ENCODE assay signal across 12 mouse cellular contexts in genomic region chr4:138344891-138345545, GRCm38 (mm10). TPM values are rescaled to one million over a fixed set of nuclear protein-coding genes. Genes with fewer than 3 reads are reported as not detected.
DNase-seq lines count a peak whose midpoint lies in the region; ATAC-seq and TF ChIP-seq lines count a peak whose summit lies in the region.
"Had no signal": no experiment of that assay in that cellular context is flagged by ENCODE, and none has a peak within 500 bp of the region (broad histone marks: within the 10 kb centered on the region; RNA-seq: fewer than 3 reads in every experiment).

No protein-coding gene starts in this region.

- H3K4me2 ChIP-seq in kidney, embryonic 16.5 days (replicated peaks; ENCODE audit: low read depth, low read length): no peak overlapping the region
- H3K4me2 ChIP-seq: neural tube, embryonic 12.5 days had no signal

- no peaks in the 10 kb centered on the region for H3K9me3 ChIP-seq in kidney, embryonic 16.5 days (ENCODE audit: low read length)
- H3K9me3 ChIP-seq: neural tube, embryonic 12.5 days had no signal

- ATAC-seq in kidney, embryonic 16.5 days (ENCODE audit: low FRiP score, low TSS enrichment): no peak
- ATAC-seq in megakaryocyte, adult 5-6 weeks (ENCODE audit: poor library complexity, severe bottlenecking): no peak
- ATAC-seq in monocyte, adult 5-6 weeks (replicated peaks; ENCODE audit: insufficient number of reproducible peaks, low FRiP score, low TSS enrichment, poor library complexity, severe bottlenecking): no peak
- ATAC-seq: Patski had no signal

- H3K27me3 ChIP-seq in kidney, adult 2 months (replicated peaks; ENCODE audit: control insufficient read depth, insufficient read depth, low read length): no peaks in the 10 kb centered on the region
- no peaks in the 10 kb centered on the region for H3K27me3 ChIP-seq in kidney, embryonic 16.5 days (ENCODE audit: insufficient read depth, low read length)
- H3K27me3 ChIP-seq: neural tube, embryonic 12.5 days; Patski had no signal

- WGBS in kidney, adult 2 months: 49% methylated on average over 9 of the region's 9 CpGs
- WGBS in kidney, embryonic 16.5 days: 77% methylated on average over 9 of the region's 9 CpGs
- 68% methylated on average over 9 of the region's 9 CpGs for whole genome bisulfite sequencing in macrophage (ENCODE audit: missing documents)

- peaks cover 41% of the 10 kb centered on the region for H3K4me1 ChIP-seq in kidney, adult 2 months (ENCODE audit: control insufficient read depth, insufficient read depth, low read length)
- peaks cover 8% of the 10 kb centered on the region for H3K4me1 ChIP-seq in kidney, embryonic 16.5 days (ENCODE audit: insufficient read depth, low read length)

- 0 out of 2 replicates have a peak overlapping the region, but pooled peaks have one; percentile 0 for H3K27ac ChIP-seq in kidney, adult 2 months (ENCODE audit: insufficient read depth, low read depth, low read length)
- H3K27ac ChIP-seq in kidney, embryonic 16.5 days (ENCODE audit: low read length): no peak overlapping the region
- peak overlapping the region; percentile 59 for H3K27ac ChIP-seq in macrophage
- H3K27ac ChIP-seq: left cerebral cortex, adult 2 months; neural tube, embryonic 12.5 days had no signal

- peak; percentile 71 for DNase-seq in kidney, adult 2 months
- DNase-seq in adrenal gland, adult 2 months: peak; percentile 82
- peak; percentile 49 to 64 for DNase-seq in heart, adult 9 months (ENCODE audit: low spot score in 2 of 2)
- DNase-seq: right cerebral cortex, postnatal 4 days; thymus, postnatal 14 days had no signal

- no peaks in the 10 kb centered on the region for H3K79me2 ChIP-seq in macrophage (ENCODE audit: inconsistent target)

- no peak for TF ChIP-seq POLR2A in kidney, adult 2 months (IDR thresholded peaks at IDR 0.05; ENCODE audit: low read depth, low read length)

- no peak for TF ChIP-seq CTCF in kidney, adult 2 months (conservative IDR thresholded peaks at IDR 0.05; ENCODE audit: insufficient read depth, insufficient read length, low read depth, low read length)

- H3K4me3 ChIP-seq in kidney, adult 2 months (ENCODE audit: insufficient read depth, low read depth, low read length): no peak overlapping the region
- no peak overlapping the region for H3K4me3 ChIP-seq in kidney, embryonic 16.5 days (ENCODE audit: low read length)
- no peak overlapping the region for H3K4me3 ChIP-seq in macrophage (ENCODE audit: inconsistent target)
- H3K4me3 ChIP-seq: left cerebral cortex, adult 2 months; neural tube, embryonic 12.5 days had no signal

- no peaks in the 10 kb centered on the region; the same call in 1 of the 2 replicates for H3K36me3 ChIP-seq in kidney, adult 2 months (ENCODE audit: control insufficient read depth, insufficient read depth, low read length)
- no peaks in the 10 kb centered on the region for H3K36me3 ChIP-seq in kidney, embryonic 16.5 days (ENCODE audit: insufficient read depth, low read length)
- H3K36me3 ChIP-seq in macrophage (ENCODE audit: inconsistent target): no peaks in the 10 kb centered on the region
- H3K36me3 ChIP-seq: neural tube, embryonic 12.5 days had no signal

- no peak overlapping the region for H3K9ac ChIP-seq in kidney, embryonic 16.5 days (replicated peaks; ENCODE audit: low read length)
- H3K9ac ChIP-seq: neural tube, embryonic 12.5 days had no signal

RNA-seq across cellular contexts. Expression of gene Pink1, which starts 18.9 kb away (rescaled TPM):
- polyA plus RNA-seq in kidney, adult 2 months (2012; rRNA removed): 226 and 272 TPM in 2 replicates
- 54.4 and 56.0 TPM in 2 replicates for polyA plus RNA-seq in kidney, embryonic 16.5 days (2015; fragmentation: Nextera tagmentation; extraction: Ambion mirVana)
- 100 to 1,000 TPM; 145 to 180 TPM for total RNA-seq in adrenal gland, adult 2 months (2021)
- polyA plus RNA-seq in adrenal gland, adult 2 months (2012; rRNA removed): 371 and 378 TPM in 2 replicates
- 10 to 100 TPM in 7 of 26 experiments, 1 to 10 TPM in 19; 1.3 to 30.2 (median 4.3) TPM for total RNA-seq in macrophage (2018; cell fraction: chromatin; rRNA removed)
- 10 to 100 TPM; 14.2 to 82.9 (median 37.5) TPM for total RNA-seq in macrophage (2018; cell fraction: cytosol; rRNA removed)
- total RNA-seq in macrophage (2018; cell fraction: nucleus; rRNA removed): 10 to 100 TPM in 14 of 26 experiments, 1 to 10 TPM in 12; 5.7 to 41.2 (median 11.3) TPM
- polyA plus RNA-seq in macrophage (2018): 22.5 to 70.3 TPM (median 44.1 TPM) in 3 replicates
- total RNA-seq in megakaryocyte, adult 5-6 weeks (2015): 26.9 and 31.8 TPM in 2 replicates
- total RNA-seq in megakaryocyte, adult 5-6 weeks (2017): 29.8 and 32.2 TPM in 2 replicates
- 61.5 to 65.7 TPM (median 63.1 TPM) in 3 replicates for total RNA-seq in monocyte, adult 5-6 weeks (2017)

RNA-seq across cellular contexts. Expression of gene Cda, which starts 22.8 kb away (rescaled TPM):
- polyA plus RNA-seq in kidney, adult 2 months (2012; rRNA removed): 394 and 454 TPM in 2 replicates
- 24.6 and 27.1 TPM in 2 replicates for polyA plus RNA-seq in kidney, embryonic 16.5 days (2015; fragmentation: Nextera tagmentation; extraction: Ambion mirVana)
- total RNA-seq in adrenal gland, adult 2 months (2021): 10 to 100 TPM; 11.2 to 15.5 TPM
- polyA plus RNA-seq in adrenal gland, adult 2 months (2012; rRNA removed): 26.4 and 31.5 TPM in 2 replicates
- not detected for total RNA-seq in macrophage (2018; cell fraction: chromatin; rRNA removed)
- under 1 TPM in 5 of 26 experiments, not detected in 21; 0.19 to 0.42 (median 0.32) TPM for total RNA-seq in macrophage (2018; cell fraction: cytosol; rRNA removed)
- not detected for total RNA-seq in macrophage (2018; cell fraction: nucleus; rRNA removed)
- polyA plus RNA-seq in macrophage (2018): not detected in 3 replicates
- not detected in 2 replicates for total RNA-seq in megakaryocyte, adult 5-6 weeks (2015)
- total RNA-seq in megakaryocyte, adult 5-6 weeks (2017): not detected in 2 replicates
- not detected in 3 replicates for total RNA-seq in monocyte, adult 5-6 weeks (2017)

RNA-seq across cellular contexts. Expression of gene Ddost, which starts 40.5 kb away (rescaled TPM):
- polyA plus RNA-seq in kidney, adult 2 months (2012; rRNA removed): 157 and 169 TPM in 2 replicates
- polyA plus RNA-seq in kidney, embryonic 16.5 days (2015; fragmentation: Nextera tagmentation; extraction: Ambion mirVana): 407 and 438 TPM in 2 replicates
- 100 to 1,000 TPM; 116 to 131 TPM for total RNA-seq in adrenal gland, adult 2 months (2021)
- polyA plus RNA-seq in adrenal gland, adult 2 months (2012; rRNA removed): 320 and 326 TPM in 2 replicates
- 10 to 100 TPM in 10 of 26 experiments, 1 to 10 TPM in 16; 3.1 to 32.6 (median 9.6) TPM for total RNA-seq in macrophage (2018; cell fraction: chromatin; rRNA removed)
- total RNA-seq in macrophage (2018; cell fraction: cytosol; rRNA removed): 100 to 1,000 TPM in 20 of 26 experiments, 10 to 100 TPM in 6; 86.3 to 128 (median 110) TPM
- total RNA-seq in macrophage (2018; cell fraction: nucleus; rRNA removed): 100 to 1,000 TPM in 3 of 26 experiments, 10 to 100 TPM in 23; 24.8 to 118 (median 73.5) TPM
- polyA plus RNA-seq in macrophage (2018): 99.5 to 135 TPM (median 111 TPM) in 3 replicates
- 137 and 143 TPM in 2 replicates for total RNA-seq in megakaryocyte, adult 5-6 weeks (2015)
- 100 and 102 TPM in 2 replicates for total RNA-seq in megakaryocyte, adult 5-6 weeks (2017)
- 51.8 to 63.8 TPM (median 53.8 TPM) in 3 replicates for total RNA-seq in monocyte, adult 5-6 weeks (2017)

RNA-seq across cellular contexts. Expression of gene Fam43b, which starts 51.3 kb away (rescaled TPM):
- not detected in 2 replicates for polyA plus RNA-seq in kidney, adult 2 months (2012; rRNA removed)
- polyA plus RNA-seq in kidney, embryonic 16.5 days (2015; fragmentation: Nextera tagmentation; extraction: Ambion mirVana): 0.12 TPM in 1 of 2 replicates, not detected in the other
- 1 to 10 TPM; 2.1 to 4.8 TPM for total RNA-seq in adrenal gland, adult 2 months (2021)
- 10.3 and 10.9 TPM in 2 replicates for polyA plus RNA-seq in adrenal gland, adult 2 months (2012; rRNA removed)
- not detected for total RNA-seq in macrophage (2018; cell fraction: chromatin; rRNA removed)
- total RNA-seq in macrophage (2018; cell fraction: cytosol; rRNA removed): not detected
- not detected for total RNA-seq in macrophage (2018; cell fraction: nucleus; rRNA removed)
- not detected in 3 replicates for polyA plus RNA-seq in macrophage (2018)
- not detected in 2 replicates for total RNA-seq in megakaryocyte, adult 5-6 weeks (2015)
- not detected in 2 replicates for total RNA-seq in megakaryocyte, adult 5-6 weeks (2017)
- not detected in 3 replicates for total RNA-seq in monocyte, adult 5-6 weeks (2017)
- polyA plus RNA-seq: Patski had no signal

Comparison
In these comparisons a context has a peak if more than half of its experiments do, and no peak if none do; other contexts are left out.
1. RNA of gene Cda, which starts 22.8 kb away (polyA plus RNA-seq): 394 to 454 TPM in kidney, adult 2 months, 26.4 to 31.5 TPM in adrenal gland, adult 2 months and 24.6 to 27.1 TPM in kidney, embryonic 16.5 days; not detected in macrophage; every median in the first group is over 10 times any median in the second.
2. Peak in every context shown above with its lines, with median percentiles within 50 percentile points of each other: DNase-seq.